Mouse (Mus musculus) erythroblast, embryonic 14.5 days (primary cell): ENCODE results near the gene Ism2. TPM values are rescaled to one million over a fixed set of nuclear protein-coding genes. Genes with fewer than 3 reads are reported as not detected.

Experiments
- H3K27me3 ChIP-seq: 2 replicates; pipeline ENCODE4 v1.6.1; 2012; ENCODE audit warnings: inconsistent platforms; ENCODE audit not compliant: control insufficient read depth
- H3K36me3 ChIP-seq: 2 replicates; pipeline ENCODE4 v1.6.1; 2012; ENCODE audit warnings: mild to moderate bottlenecking, inconsistent platforms; ENCODE audit not compliant: control insufficient read depth
- H3K4me1 ChIP-seq: 2 replicates; pipeline ENCODE4 v1.6.1; 2012; ENCODE audit warnings: inconsistent platforms; ENCODE audit not compliant: control insufficient read depth
- H3K4me3 ChIP-seq: replicated peaks from 2 replicates; pipeline ENCODE3; 2012; ENCODE audit warnings: moderate library complexity, mild to moderate bottlenecking, inconsistent platforms
- H3K9me3 ChIP-seq: 2 replicates; pipeline ENCODE4 v1.6.1; 2012; ENCODE audit warnings: low read length, inconsistent platforms, mixed read lengths; ENCODE audit not compliant: control insufficient read depth
- GATA1 ChIP-seq: IDR thresholded peaks from 2 replicates; pipeline ENCODE4 v1.6.1; 2012; ENCODE audit warnings: low read length, inconsistent platforms, mixed read lengths
- TAL1 ChIP-seq: IDR thresholded peaks from 3 replicates; pipeline ENCODE4 v1.6.1; 2012; ENCODE audit warnings: low read length, inconsistent platforms, mixed read lengths
- polyA plus RNA-seq: library from polyadenylated mRNA; stranded (reverse); fragments of >175 nt; gene quantifications from 2 replicates; pipeline ENCODE4 v1.2.3, GENCODE M21; 2012

Gene Ism2
- polyA plus RNA-seq, 1 experiment, result not detected

DNA sequence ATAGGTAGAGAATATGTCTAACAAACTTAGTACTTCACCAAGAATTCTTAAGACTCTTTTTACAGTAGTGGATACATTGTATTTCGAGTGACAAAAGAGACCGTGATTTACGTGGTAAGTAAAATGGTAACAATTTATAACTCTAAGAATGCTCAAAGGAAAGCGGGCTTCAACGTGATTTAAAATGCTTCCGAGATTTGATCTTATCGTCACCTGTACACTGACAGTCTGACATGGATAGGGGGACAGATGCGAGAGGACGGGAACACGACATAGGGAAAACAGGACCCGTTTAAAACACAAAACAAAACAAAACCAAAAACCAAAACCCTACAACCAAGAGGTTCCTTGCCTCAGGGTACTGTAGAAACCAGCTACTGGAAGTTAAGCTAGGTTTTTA lies 34.1 kb downstream of the Ism2 start:
- no peak for TF ChIP-seq TAL1
- TF ChIP-seq GATA1, result no peak

DNA sequence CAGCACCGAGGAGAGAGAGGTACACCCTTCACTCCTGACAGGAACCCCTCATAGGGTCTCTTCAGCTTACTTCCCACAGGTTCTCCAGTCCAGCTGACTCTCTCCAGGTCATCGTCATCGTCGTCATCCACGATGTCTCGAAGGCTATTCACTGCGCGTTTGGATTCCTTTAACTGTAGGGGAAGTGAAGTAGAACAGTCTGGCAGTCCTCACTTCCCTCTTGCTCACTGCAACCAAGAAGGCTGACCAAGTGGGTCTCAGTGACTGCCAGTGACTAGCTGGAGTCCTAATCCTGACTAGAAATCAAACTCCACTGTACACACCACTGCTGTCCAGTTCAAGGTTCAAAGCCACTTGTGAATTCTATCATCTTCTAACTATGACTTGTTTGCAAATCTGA lies 38.9 kb downstream of the Ism2 start:
- Histone ChIP-seq H3K36me3 (peaks cover 51% of the 10 kb centered on the region), H3K4me3 (no peak overlapping the region), H3K27me3 (no peaks in the 10 kb centered on the region), H3K9me3 (no peaks in the 10 kb centered on the region), H3K4me1 (peaks cover 23% of the 10 kb centered on the region)
- no peak for TF ChIP-seq GATA1
- no peak for TF ChIP-seq TAL1

More for the DNA sequence above, 34.1 kb downstream of the Ism2 start:
- Histone ChIP-seq H3K4me1 (peaks cover 32% of the 10 kb centered on the region), H3K9me3 (no peaks in the 10 kb centered on the region), H3K36me3 (peaks cover 45% of the 10 kb centered on the region), H3K27me3 (no peaks in the 10 kb centered on the region), H3K4me3 (peak overlapping the region; percentile 87)

DNA sequence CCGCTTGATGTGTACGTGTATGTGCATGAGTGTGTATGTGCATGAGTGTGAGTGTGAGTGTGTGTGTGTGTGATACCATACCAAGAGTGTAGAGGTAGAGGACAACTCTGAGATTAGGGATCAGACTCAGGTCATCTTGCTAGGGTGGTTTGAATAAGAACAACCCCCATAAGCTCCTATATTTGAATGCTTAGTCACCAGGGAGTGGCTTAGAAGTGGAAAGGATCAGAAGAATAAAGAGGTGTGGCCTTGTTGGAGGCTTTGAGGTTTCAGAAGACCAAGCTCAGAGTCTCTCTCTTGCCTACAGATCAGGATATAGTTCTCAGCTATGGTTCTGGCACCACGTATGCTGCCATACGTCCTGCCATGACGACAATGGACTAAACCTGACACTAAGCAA lies 42.9 kb downstream of the Ism2 start:
- H3K36me3 ChIP-seq, result peaks cover 66% of the 10 kb centered on the region
- TF ChIP-seq TAL1 (no peak), GATA1 (no peak)
- no peaks in the 10 kb centered on the region; the same call in 1 of the 2 replicates for H3K9me3 ChIP-seq
- H3K4me3 ChIP-seq, result no peak overlapping the region
- H3K27me3 ChIP-seq, result no peaks in the 10 kb centered on the region
- H3K4me1 ChIP-seq, result peaks cover 15% of the 10 kb centered on the region

DNA sequence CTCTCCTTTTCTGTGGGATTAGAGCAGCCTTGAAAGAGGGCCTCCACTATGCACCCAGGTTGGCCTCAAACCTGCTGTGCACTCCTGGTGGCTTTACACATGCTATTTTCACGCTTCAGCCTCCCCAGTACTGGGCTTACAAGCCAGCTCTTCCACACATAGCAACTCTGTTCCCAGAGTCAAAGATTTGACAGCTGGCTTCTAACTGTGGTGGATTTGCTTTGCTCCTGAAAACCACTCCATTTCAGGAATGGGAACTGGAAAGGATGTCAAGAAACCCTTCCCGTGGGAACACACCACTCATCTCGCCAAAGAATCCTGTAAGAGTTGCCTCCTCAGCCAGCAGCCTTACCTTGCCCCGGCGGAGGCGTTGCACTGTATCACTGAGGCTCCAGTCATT lies 45.6 kb downstream of the Ism2 start:
- Histone ChIP-seq H3K27me3 (no peaks in the 10 kb centered on the region), H3K4me3 (no peak overlapping the region), H3K4me1 (peaks cover 31% of the 10 kb centered on the region), H3K9me3 (no peaks in the 10 kb centered on the region; the same call in 1 of the 2 replicates), H3K36me3 (peaks cover 77% of the 10 kb centered on the region)
- no peak for TF ChIP-seq GATA1

DNA sequence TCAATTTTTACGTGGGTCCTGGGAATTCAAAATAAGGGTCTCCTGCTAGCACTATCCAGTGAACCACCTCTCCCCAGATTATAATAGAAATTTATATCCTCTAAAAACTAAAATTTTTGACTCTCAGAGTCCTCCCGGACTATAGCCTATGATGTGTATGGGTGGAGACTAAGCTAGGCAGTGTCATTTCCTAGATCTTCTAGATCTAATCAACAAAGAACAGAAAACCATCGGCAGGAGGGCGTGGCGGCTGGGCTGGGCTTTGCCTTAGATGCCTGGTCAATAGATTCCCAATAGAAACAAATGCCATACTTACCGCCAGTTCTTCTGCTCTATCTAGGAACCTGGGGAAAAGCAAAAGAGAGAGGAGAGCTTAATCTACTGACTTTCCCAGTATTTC lies 49.3 kb downstream of the Ism2 start:
- TF ChIP-seq GATA1, result no peak
- no peak for TF ChIP-seq TAL1
- no peak overlapping the region for H3K4me3 ChIP-seq
- H3K4me1 ChIP-seq, result peaks cover 17% of the 10 kb centered on the region
- H3K9me3 ChIP-seq, result no peaks in the 10 kb centered on the region; the same call in 1 of the 2 replicates
- no peaks in the 10 kb centered on the region for H3K27me3 ChIP-seq
- peaks cover 63% of the 10 kb centered on the region for H3K36me3 ChIP-seq

DNA sequence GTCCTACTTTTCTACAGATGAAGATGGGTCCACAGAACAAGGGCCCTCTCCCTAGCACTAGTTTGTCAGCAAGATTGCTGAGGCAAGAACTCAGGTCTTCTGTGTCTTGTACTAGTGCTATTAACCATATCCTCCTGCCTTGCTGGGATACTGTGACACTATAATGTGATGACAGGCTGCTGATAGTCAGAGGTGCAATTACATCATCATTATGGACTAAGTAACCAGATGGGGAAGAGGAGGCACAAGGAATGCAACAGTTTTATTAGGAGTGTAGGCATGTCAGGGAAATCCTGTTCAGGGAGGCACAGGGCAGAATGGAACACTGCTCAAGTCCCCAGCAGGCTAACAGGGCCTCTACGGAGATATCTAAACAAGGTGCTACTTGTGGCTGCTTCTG lies 60.9 kb downstream of the Ism2 start, which contains the start of gene Noxred1:
Gene Noxred1, minus strand, starts transcription at position 101 of the 400 bp plus-strand sequence.
- no peaks in the 10 kb centered on the region for H3K27me3 ChIP-seq
- TF ChIP-seq TAL1 (no peak), GATA1 (no peak)
- peaks cover 38% of the 10 kb centered on the region for H3K36me3 ChIP-seq
- no peaks in the 10 kb centered on the region for H3K4me1 ChIP-seq
- H3K9me3 ChIP-seq, result no peaks in the 10 kb centered on the region
- H3K4me3 ChIP-seq, result no peak within 1 kb of the TSS

DNA sequence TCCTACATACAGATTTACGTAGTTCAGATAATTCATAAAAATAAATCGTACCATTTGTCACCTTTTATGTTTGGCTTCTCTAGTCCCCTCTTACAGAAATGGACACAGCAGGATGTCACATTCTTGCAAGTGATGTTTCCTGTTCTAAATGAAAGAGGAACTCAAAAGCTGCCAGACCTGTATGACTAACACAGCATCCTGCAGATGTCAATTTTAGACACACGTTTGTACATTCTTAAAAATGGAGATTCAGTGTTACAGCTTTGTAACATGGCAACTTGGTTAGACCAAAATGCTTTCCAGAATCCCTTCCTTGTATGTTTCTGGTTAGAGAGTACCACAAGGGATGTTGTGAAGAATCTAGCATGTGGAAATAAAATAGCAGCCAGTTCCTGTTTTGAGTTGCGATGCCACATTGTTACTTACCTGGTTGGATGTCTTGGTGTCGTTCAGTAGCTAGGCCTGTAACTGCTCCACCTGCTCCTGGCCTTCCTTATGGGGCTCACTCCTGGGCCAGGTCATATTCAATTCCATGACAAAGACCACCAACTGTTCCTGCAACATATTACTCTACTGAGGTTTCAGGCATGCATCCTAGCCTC lies 62.5 kb downstream of the Ism2 start:
- TF ChIP-seq GATA1, result no peak
- no peak for TF ChIP-seq TAL1
- H3K36me3 ChIP-seq, result peaks cover 30% of the 10 kb centered on the region
- no peaks in the 10 kb centered on the region for H3K9me3 ChIP-seq
- H3K4me3 ChIP-seq, result no peak overlapping the region
- no peaks in the 10 kb centered on the region for H3K27me3 ChIP-seq
- H3K4me1 ChIP-seq, result no peaks in the 10 kb centered on the region

DNA sequence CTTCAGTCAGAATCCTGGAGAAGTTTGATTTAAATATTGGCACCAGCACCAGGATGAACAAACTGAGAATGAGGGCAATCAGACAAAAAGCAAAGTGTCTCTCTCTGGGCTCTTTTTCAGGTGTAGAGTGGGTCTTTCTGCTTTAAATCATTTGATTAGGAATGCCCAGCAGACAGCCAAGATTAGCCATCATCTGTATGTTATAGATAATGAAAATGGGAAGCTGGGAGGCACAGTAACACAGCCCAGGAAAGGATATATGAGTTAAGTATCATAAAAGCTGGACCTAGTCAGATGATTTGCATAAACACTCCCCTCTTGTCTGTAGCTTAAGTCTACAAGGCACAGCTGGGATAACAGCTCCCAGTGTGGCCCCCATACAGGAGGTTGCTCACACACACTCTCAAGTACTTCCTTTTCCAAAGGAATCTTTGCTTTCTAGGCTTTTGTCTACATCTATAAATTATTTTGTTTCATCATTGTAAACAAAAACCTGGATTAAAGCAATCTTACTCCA lies 69.1 kb downstream of the Ism2 start:
- no peak for TF ChIP-seq TAL1
- no peak for TF ChIP-seq GATA1
- H3K27me3 ChIP-seq, result no peaks in the 10 kb centered on the region
- no peak overlapping the region for H3K4me3 ChIP-seq
- no peaks in the 10 kb centered on the region for H3K36me3 ChIP-seq
- no peaks in the 10 kb centered on the region; the same call in 1 of the 2 replicates for H3K9me3 ChIP-seq
- H3K4me1 ChIP-seq, result peaks cover 12% of the 10 kb centered on the region

DNA sequence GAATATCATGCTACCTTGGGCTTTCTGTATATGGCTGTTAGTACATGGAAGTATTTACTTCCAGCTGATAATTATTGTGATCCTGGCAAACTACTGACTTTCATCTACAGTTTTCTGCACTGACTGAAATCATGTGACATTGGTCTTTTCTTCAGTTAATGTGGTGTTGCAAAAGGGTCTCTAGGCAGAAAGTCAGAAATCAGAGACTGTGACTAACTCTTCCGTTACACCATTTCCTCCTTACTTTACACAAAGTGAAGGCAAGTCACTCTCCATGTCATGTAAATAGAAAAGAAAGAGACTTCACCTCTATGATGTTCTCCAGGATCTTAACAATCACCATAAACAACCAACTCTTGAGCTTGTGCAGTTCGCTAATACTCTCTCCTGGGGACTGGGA lies 69.9 kb downstream of the Ism2 start:
- Histone ChIP-seq H3K36me3 (no peaks in the 10 kb centered on the region), H3K4me1 (peaks cover 16% of the 10 kb centered on the region), H3K4me3 (no peak overlapping the region), H3K27me3 (no peaks in the 10 kb centered on the region), H3K9me3 (no peaks in the 10 kb centered on the region; the same call in 1 of the 2 replicates)
- TF ChIP-seq TAL1 (no peak), GATA1 (no peak)

Other genes starting within 250 kb of the Ism2 start
- not detected in 2 replicates for gene Ngb, start 197.2 kb downstream of the Ism2 start, polyA plus RNA-seq
- 0.29 and 0.41 TPM in 2 replicates for gene Gstz1, start 152.5 kb downstream of the Ism2 start, polyA plus RNA-seq
- gene Pomt2, start 151.7 kb downstream of the Ism2 start, polyA plus RNA-seq, result 0.09 and 0.11 TPM in 2 replicates
- gene Samd15, start 100.0 kb downstream of the Ism2 start, polyA plus RNA-seq, result not detected in 2 replicates
- 0.01 and 0.02 TPM in 2 replicates for gene Tmed8, start 99.3 kb downstream of the Ism2 start, polyA plus RNA-seq
- 0.03 TPM in 1 of 2 replicates, not detected in the other for gene Noxred1, start 61.0 kb downstream of the Ism2 start, polyA plus RNA-seq
- 0.06 TPM in 1 of 2 replicates, not detected in the other for gene Vipas39, start 33.4 kb downstream of the Ism2 start, polyA plus RNA-seq
- 12.6 and 13.5 TPM in 2 replicates for gene Ahsa1, start 33.2 kb downstream of the Ism2 start, polyA plus RNA-seq
- gene Sptlc2, start 88.7 kb upstream of the Ism2 start, polyA plus RNA-seq, result 0.29 and 0.80 TPM in 2 replicates
- gene Slirp, start 144.2 kb upstream of the Ism2 start, polyA plus RNA-seq, result 0.18 TPM in 1 of 2 replicates, not detected in the other
- 3.9 and 4.8 TPM in 2 replicates for gene Alkbh1, start 144.3 kb upstream of the Ism2 start, polyA plus RNA-seq
- 2.1 and 2.5 TPM in 2 replicates for gene Snw1, start 172.6 kb upstream of the Ism2 start, polyA plus RNA-seq
- not detected in 2 replicates for gene Gm5788, start 195.0 kb upstream of the Ism2 start, polyA plus RNA-seq
- 0.03 TPM in 1 of 2 replicates, not detected in the other for gene Gm8300, start 214.6 kb upstream of the Ism2 start, polyA plus RNA-seq